Mouse (Mus musculus) G1E (cell line): Measurements from ENCODE around the gene BC005537.

ENCODE experiments used
- CTCF ChIP-seq: IDR thresholded peaks from 2 replicates; pipeline ENCODE4 v1.5.1; 2012; ENCODE audit warnings: low read depth, low read length, inconsistent platforms, mixed read lengths
- GATA1 ChIP-seq: IDR thresholded peaks from 2 replicates; pipeline ENCODE4 v1.6.1; 2012; ENCODE audit warnings: borderline replicate concordance, low read length, inconsistent platforms, mixed read lengths
- POLR2AphosphoS5 ChIP-seq: IDR thresholded peaks from 2 replicates; pipeline ENCODE4 v1.6.1; 2012; ENCODE audit warnings: low read depth, low read length, inconsistent platforms; ENCODE audit not compliant: insufficient replicate concordance
- TAL1 ChIP-seq: conservative IDR thresholded peaks from 2 replicates; pipeline ENCODE4 v1.6.1; 2012; ENCODE audit warnings: low read depth, low read length, inconsistent platforms, mixed read lengths

GRCm38 (mm10) chr13:24761403-24762227 is 39.8 kb upstream of the BC005537 start, which contains the start of gene Gmnn:
- TF ChIP-seq CTCF, result no peak
- no peak for TF ChIP-seq TAL1
- no peak for TF ChIP-seq POLR2AphosphoS5
- no peak for TF ChIP-seq GATA1
